Comparison of ENCODE assay signal across 23 mouse cellular contexts in genomic region chr5:147049544-147050209, GRCm38 (mm10). TPM values are rescaled to one million over a fixed set of nuclear protein-coding genes. Genes with fewer than 3 reads are reported as not detected.
A peak's percentile ranks its signal among the peaks of the same experiment; 100 is the strongest.
DNase-seq lines count a peak whose midpoint lies in the region; ATAC-seq and TF ChIP-seq lines count a peak whose summit lies in the region.
"Had no signal": no experiment of that assay in that cellular context is flagged by ENCODE, and none has a peak within 500 bp of the region (broad histone marks: within the 10 kb centered on the region; RNA-seq: fewer than 3 reads in every experiment).

No protein-coding gene starts in this region.

- H3K4me1 ChIP-seq in kidney, embryonic 16.5 days (ENCODE audit: insufficient read depth, low read length) = peaks cover 39% of the 10 kb centered on the region
- H3K4me1 ChIP-seq in spleen, adult 2 months (ENCODE audit: control insufficient read depth, insufficient read depth, insufficient read length) = peaks cover 28% of the 10 kb centered on the region; the same call in 1 of the 2 replicates
- no peaks in the 10 kb centered on the region; the same call in 1 of the 2 replicates for H3K4me1 ChIP-seq in forebrain, embryonic 11.5 days (replicated peaks; ENCODE audit: control insufficient read depth, insufficient read depth, low read length)
- H3K4me1 ChIP-seq in heart, adult 2 months (ENCODE audit: control insufficient read depth, insufficient read depth, low read length) = peaks cover 29% of the 10 kb centered on the region

- no peak for TF ChIP-seq CTCF in spleen, adult 2 months (IDR thresholded peaks at IDR 0.05; ENCODE audit: extremely low read depth, insufficient read depth, insufficient read length, insufficient replicate concordance)
- TF ChIP-seq CTCF in heart, adult 2 months (IDR thresholded peaks at IDR 0.05) = no peak

- H3K9ac ChIP-seq in kidney, embryonic 16.5 days (replicated peaks; ENCODE audit: low read length) = no peak overlapping the region
- H3K9ac ChIP-seq in forebrain, embryonic 11.5 days (ENCODE audit: low read length) = no peak overlapping the region
- H3K9ac ChIP-seq in heart, adult 2 months (ENCODE audit: low read depth, low read length) = no peak overlapping the region
- H3K9ac ChIP-seq: heart, embryonic 13.5 days; limb, embryonic 13.5 days had no signal

- H3K27me3 ChIP-seq in kidney, embryonic 16.5 days (ENCODE audit: insufficient read depth, low read length) = 0 out of 2 replicates have a peak, but pooled peaks cover 3% of the 10 kb centered on the region
- H3K27me3 ChIP-seq in spleen, adult 2 months (ENCODE audit: control insufficient read depth, insufficient read depth, low read length) = no peaks in the 10 kb centered on the region
- H3K27me3 ChIP-seq in forebrain, embryonic 11.5 days (ENCODE audit: control insufficient read depth, insufficient read depth, low read length) = no peaks in the 10 kb centered on the region
- H3K27me3 ChIP-seq in heart, adult 2 months (ENCODE audit: control insufficient read depth, insufficient read depth, low read length) = no peaks in the 10 kb centered on the region
- H3K27me3 ChIP-seq: heart, embryonic 13.5 days; limb, embryonic 13.5 days; Patski had no signal

- no peaks in the 10 kb centered on the region for H3K9me3 ChIP-seq in kidney, embryonic 16.5 days (ENCODE audit: low read length)
- no peaks in the 10 kb centered on the region for H3K9me3 ChIP-seq in forebrain, embryonic 11.5 days (ENCODE audit: control insufficient read depth, low read length)
- H3K9me3 ChIP-seq: forebrain, embryonic 10.5 days; heart, embryonic 13.5 days; limb, embryonic 13.5 days had no signal

- H3K79me2 ChIP-seq in heart, adult 2 months (replicated peaks; ENCODE audit: control insufficient read depth, insufficient read depth, low read length) = peaks cover 6% of the 10 kb centered on the region

- 0 out of 2 replicates have a peak overlapping the region, but pooled peaks have one; percentile 4 for H3K4me2 ChIP-seq in kidney, embryonic 16.5 days (replicated peaks; ENCODE audit: low read depth, low read length)
- H3K4me2 ChIP-seq in forebrain, embryonic 11.5 days (ENCODE audit: low read depth, low read length, severe bottlenecking) = no peak overlapping the region
- H3K4me2 ChIP-seq: heart, embryonic 13.5 days; limb, embryonic 13.5 days; midbrain, embryonic 11.5 days had no signal

- TF ChIP-seq EP300 in heart, adult 2 months (IDR thresholded peaks at IDR 0.05; ENCODE audit: insufficient read depth, low read depth, low read length) = no peak

- no peak for TF ChIP-seq POLR2A in spleen, adult 2 months (IDR thresholded peaks at IDR 0.05; ENCODE audit: low read depth, low read length)
- no peak for TF ChIP-seq POLR2A in heart, adult 2 months (IDR thresholded peaks at IDR 0.05; ENCODE audit: insufficient read depth, low read depth, low read length)

- no peak overlapping the region for H3K4me3 ChIP-seq in kidney, embryonic 16.5 days (ENCODE audit: low read length)
- no peak overlapping the region for H3K4me3 ChIP-seq in spleen, adult 2 months (ENCODE audit: extremely low read depth, insufficient read depth, insufficient read length)
- H3K4me3 ChIP-seq in forebrain, embryonic 11.5 days (ENCODE audit: low read depth, low read length) = no peak overlapping the region
- H3K4me3 ChIP-seq in heart, adult 2 months = no peak overlapping the region
- H3K4me3 ChIP-seq: forebrain, embryonic 10.5 days; heart, embryonic 13.5 days; limb, embryonic 13.5 days had no signal

- no peak overlapping the region for H3K27ac ChIP-seq in kidney, embryonic 16.5 days (ENCODE audit: low read length)
- H3K27ac ChIP-seq in spleen, adult 2 months (ENCODE audit: insufficient read depth, low read length) = peak overlapping the region; percentile 73
- no peak overlapping the region for H3K27ac ChIP-seq in forebrain, embryonic 11.5 days (ENCODE audit: low read depth, low read length)
- no peak overlapping the region; the same call in 1 of the 2 replicates for H3K27ac ChIP-seq in heart, adult 2 months
- H3K27ac ChIP-seq: forebrain, embryonic 10.5 days; heart, embryonic 13.5 days; limb, embryonic 13.5 days had no signal

- no peak for DNase-seq in kidney, adult 11 months
- DNase-seq in spleen, adult 2 months (ENCODE audit: low read depth in 1 of 2, low spot score in 2 of 2) = peak; percentile 26 to 36
- DNase-seq in spleen, postnatal 14 days (ENCODE audit: low spot score in 2 of 2) = no peak
- DNase-seq in induced T-regulatory cell, adult 2 months (ENCODE audit: low read depth) = peak; percentile 64
- no peak for DNase-seq in forebrain, embryonic 11.5 days (ENCODE audit: low spot score)
- no peak for DNase-seq in heart, adult 2 months
- no peak for DNase-seq in heart, adult 18-20 months
- DNase-seq: adrenal gland, postnatal 10 days; cerebellum, adult 11-12 months; heart, postnatal 4 days; kidney, adult 8-10 months; kidney, postnatal 4 days; lung, adult 2 months; lung, postnatal 4 days; right cerebral cortex, adult 18-20 months; thymus, postnatal 36 days had no signal

- no peaks in the 10 kb centered on the region for H3K36me3 ChIP-seq in kidney, embryonic 16.5 days (ENCODE audit: insufficient read depth, low read length)
- no peaks in the 10 kb centered on the region for H3K36me3 ChIP-seq in spleen, adult 2 months (ENCODE audit: control insufficient read depth, insufficient read depth, low read length)
- no peaks in the 10 kb centered on the region for H3K36me3 ChIP-seq in forebrain, embryonic 11.5 days (ENCODE audit: control insufficient read depth, insufficient read depth, low read length)
- H3K36me3 ChIP-seq in heart, adult 2 months (ENCODE audit: control insufficient read depth, insufficient read depth, low read length) = peaks cover under 1% of the 10 kb centered on the region; the same call in 1 of the 2 replicates
- H3K36me3 ChIP-seq: forebrain, embryonic 10.5 days; heart, embryonic 13.5 days; limb, embryonic 13.5 days had no signal

- ATAC-seq in kidney, embryonic 16.5 days (ENCODE audit: low FRiP score, low TSS enrichment) = no peak
- ATAC-seq in forebrain, embryonic 11.5 days (replicated peaks; ENCODE audit: low FRiP score) = no peak
- ATAC-seq: hindbrain, embryonic 16.5 days; Patski had no signal

- WGBS in kidney, embryonic 16.5 days = 31% methylated on average over 19 of the region's 19 CpGs
- WGBS in spleen, adult 2 months = 66% methylated on average over 19 of the region's 19 CpGs
- 91% methylated on average over 19 of the region's 19 CpGs for WGBS in forebrain, embryonic 11.5 days
- WGBS in heart, adult 2 months = 63% methylated on average over 19 of the region's 19 CpGs

- intact Hi-C loops in heart, adult 2 months (cut with DNase I) = no loop called here

RNA-seq across cellular contexts. Expression of gene Lnx2, which starts 26.7 kb away (rescaled TPM):
- polyA plus RNA-seq in kidney, embryonic 16.5 days (2015; fragmentation: Nextera tagmentation; extraction: Ambion mirVana) = 16.0 and 17.9 TPM in 2 replicates
- polyA plus RNA-seq in spleen, adult 2 months (2012; rRNA removed) = 21.3 and 35.7 TPM in 2 replicates
- polyA plus RNA-seq in forebrain, embryonic 11.5 days (2014; fragmentation: Nextera tagmentation; extraction: Ambion mirVana) = 9.7 and 9.9 TPM in 2 replicates
- total RNA-seq in heart, adult 2 months (2021) = 10 to 100 TPM in 1 of 2 experiments, 1 to 10 TPM in 1; 9.5 to 13.6 TPM
- 13.2 and 14.5 TPM in 2 replicates for polyA plus RNA-seq in heart, adult 2 months (2012; rRNA removed)
- total RNA-seq in heart, adult 18-20 months (2021) = 10 to 100 TPM; 12.3 to 13.1 TPM

RNA-seq across cellular contexts. Expression of gene Polr1d, which starts 27.2 kb away (rescaled TPM):
- 137 and 142 TPM in 2 replicates for polyA plus RNA-seq in kidney, embryonic 16.5 days (2015; fragmentation: Nextera tagmentation; extraction: Ambion mirVana)
- polyA plus RNA-seq in spleen, adult 2 months (2012; rRNA removed) = 24.2 and 30.5 TPM in 2 replicates
- 110 and 115 TPM in 2 replicates for polyA plus RNA-seq in forebrain, embryonic 11.5 days (2014; fragmentation: Nextera tagmentation; extraction: Ambion mirVana)
- 10 to 100 TPM; 66.6 to 74.8 TPM for total RNA-seq in heart, adult 2 months (2021)
- 24.2 and 35.7 TPM in 2 replicates for polyA plus RNA-seq in heart, adult 2 months (2012; rRNA removed)
- 10 to 100 TPM; 71.6 to 78.8 TPM for total RNA-seq in heart, adult 18-20 months (2021)

Comparison
In these comparisons a context has a peak if more than half of its experiments do, and no peak if none do; other contexts are left out.
1. DNase-seq: peak in spleen, adult 2 months (2 of 2) and induced T-regulatory cell, adult 2 months (single experiment); none in kidney, adult 11 months (single experiment), spleen, postnatal 14 days (0 of 2), forebrain, embryonic 11.5 days (single experiment), heart, adult 2 months (0 of 2) and heart, adult 18-20 months (0 of 2).